Mouse (Mus musculus) layer of hippocampus, postnatal 36 days (tissue): ENCODE data around the gene Hira. TPM values are rescaled to one million over a fixed set of nuclear protein-coding genes. Genes with fewer than 3 reads are reported as not detected.
"Not testable (repeated sequence)": the region's sequence is repeated elsewhere in the genome, so short reads cannot be mapped to it uniquely, and the experiment has no call there.

Experiments used
- DNase-seq, 2 experiments: peaks; one replicate each; pipeline ENCODE4 v3.0.0; 2022
- total RNA-seq, 2 experiments: library from RNA; stranded (reverse); gene quantifications; 2 replicates each; pipeline ENCODE4 v1.2.3; 2021

The Hira gene
- 10 to 100 TPM; 68.6 to 88.1 TPM for total RNA-seq

- DNase-seq, result peak; percentile 96
Measured at GRCm38 (mm10) chr16:18876442-18877308, at the start of gene Hira, which contains the start of gene Mrpl40. Gene Hira, plus strand, starts transcription at chr16:18877037. Gene Mrpl40, minus strand, starts transcription at chr16:18876862.

- DNase-seq, result no peak
Measured at GRCm38 (mm10) chr16:18828630-18829029, 48.2 kb upstream of the Hira start.

GRCm38 (mm10) chr16:18829102-18829501, 47.7 kb upstream of the Hira start:
- no peak for DNase-seq

- DNase-seq, result no peak
Measured at GRCm38 (mm10) chr16:18833486-18833885, 43.4 kb upstream of the Hira start.

- no peak for DNase-seq
Measured at GRCm38 (mm10) chr16:18836073-18836467, 40.8 kb upstream of the Hira start.

- DNase-seq, result peak; percentile 89 to 90
Measured at GRCm38 (mm10) chr16:18836468-18837208, 40.2 kb upstream of the Hira start, which contains the start of the genes 2510002D24Rik and Gm28539. Gene 2510002D24Rik, plus strand, starts transcription at chr16:18836578. Gene Gm28539, plus strand, starts transcription at chr16:18836584.

GRCm38 (mm10) chr16:18838346-18838745, 38.5 kb upstream of the Hira start:
- no peak for DNase-seq

- DNase-seq, result no peak
Measured at GRCm38 (mm10) chr16:18846301-18846820, 30.5 kb upstream of the Hira start.

- DNase-seq, result not testable (repeated sequence)
Measured at GRCm38 (mm10) chr16:18849521-18850190, 27.2 kb upstream of the Hira start.

- no peak for DNase-seq
Measured at GRCm38 (mm10) chr16:18858551-18858950, 18.3 kb upstream of the Hira start.

GRCm38 (mm10) chr16:18860186-18860585, 16.7 kb upstream of the Hira start:
- DNase-seq, result no peak

GRCm38 (mm10) chr16:18870495-18870894, 6.3 kb upstream of the Hira start:
- not testable (repeated sequence) for DNase-seq

- DNase-seq, result no peak
Measured at GRCm38 (mm10) chr16:18876091-18876441, 771 bp upstream of the Hira start.

GRCm38 (mm10) chr16:18877386-18878090, 701 bp downstream of the Hira start:
- peak; percentile 50 to 58 for DNase-seq

- peak in 1 of 2 experiments; percentile 10 for DNase-seq
Measured at GRCm38 (mm10) chr16:18878091-18878720, 1.4 kb downstream of the Hira start.

- no peak for DNase-seq
Measured at GRCm38 (mm10) chr16:18884044-18884443, 7.2 kb downstream of the Hira start.

- no peak for DNase-seq
Measured at GRCm38 (mm10) chr16:18893840-18894372, 17.1 kb downstream of the Hira start.

GRCm38 (mm10) chr16:18895249-18895648, 18.4 kb downstream of the Hira start:
- DNase-seq, result no peak

- no peak for DNase-seq
Measured at GRCm38 (mm10) chr16:18896429-18896828, 19.6 kb downstream of the Hira start.

- no peak for DNase-seq
Measured at GRCm38 (mm10) chr16:18905648-18906047, 28.8 kb downstream of the Hira start.

GRCm38 (mm10) chr16:18916064-18916463, 39.2 kb downstream of the Hira start:
- DNase-seq, result no peak
